Mouse (Mus musculus): ENCODE measurements at regions not wholly inside any gene's neighbourhood (a gene's known extent, or its start where the extent isn't known, plus 50 kb on each side); places are given as distances from the start of the nearest gene placed in this dataset.
A peak's percentile ranks its signal among the peaks of the same experiment; 100 is the strongest.

GRCm38 (mm10) chr10:125726546-125726945 is 239.4 kb upstream of the Lrig3 start:
- peak; percentile 32 for DNase-seq

- no peak for DNase-seq
Observed at GRCm38 (mm10) chr10:125735744-125736494, 230.0 kb upstream of the Lrig3 start.

GRCm38 (mm10) chr10:125743181-125743580 is 222.8 kb upstream of the Lrig3 start:
- no peak for DNase-seq

- DNase-seq: no peak
Observed at GRCm38 (mm10) chr10:125749031-125749585, 216.9 kb upstream of the Lrig3 start.

- no peak for DNase-seq
Observed at GRCm38 (mm10) chr10:125752506-125753218, 213.3 kb upstream of the Lrig3 start.

GRCm38 (mm10) chr10:125759171-125759570 is 206.8 kb upstream of the Lrig3 start:
- DNase-seq: no peak

GRCm38 (mm10) chr10:125762367-125763068 is 203.4 kb upstream of the Lrig3 start:
- DNase-seq: no peak

GRCm38 (mm10) chr10:125764402-125765102 is 201.4 kb upstream of the Lrig3 start:
- peak; percentile 79 for DNase-seq

- no peak for DNase-seq
Observed at GRCm38 (mm10) chr10:125765103-125765820, 200.7 kb upstream of the Lrig3 start.

GRCm38 (mm10) chr10:125768281-125768680 is 197.7 kb upstream of the Lrig3 start:
- no peak for DNase-seq

GRCm38 (mm10) chr10:125773541-125773940 is 192.4 kb upstream of the Lrig3 start:
- no peak for DNase-seq

GRCm38 (mm10) chr10:125782486-125782885 is 183.5 kb upstream of the Lrig3 start:
- no peak for DNase-seq

GRCm38 (mm10) chr10:125784896-125785295 is 181.1 kb upstream of the Lrig3 start:
- DNase-seq: peak; percentile 54

GRCm38 (mm10) chr10:125785448-125786196 is 180.3 kb upstream of the Lrig3 start:
- DNase-seq: no peak

GRCm38 (mm10) chr10:125786197-125786879 is 179.6 kb upstream of the Lrig3 start:
- no peak for DNase-seq

GRCm38 (mm10) chr10:125786880-125787337 is 179.1 kb upstream of the Lrig3 start:
- DNase-seq: no peak

GRCm38 (mm10) chr10:125787441-125788060 is 178.4 kb upstream of the Lrig3 start:
- no peak for DNase-seq

GRCm38 (mm10) chr10:125788262-125788661 is 177.7 kb upstream of the Lrig3 start:
- no peak for DNase-seq

GRCm38 (mm10) chr10:125790924-125791323 is 175.0 kb upstream of the Lrig3 start:
- no peak for DNase-seq

- no peak for DNase-seq
Observed at GRCm38 (mm10) chr10:125794504-125794903, 171.5 kb upstream of the Lrig3 start.
